Mouse (Mus musculus) kidney, embryonic 16.5 days (tissue): ENCODE measurements at regions not wholly inside any gene's neighbourhood (a gene's known extent, or its start where the extent isn't known, plus 50 kb on each side); places are given as distances from the start of the nearest gene placed in this dataset.

ENCODE experiments used
- ATAC-seq: fragments of 200-750 bp; cut with Nextera tagmentation; 2 replicates; pipeline ENCODE4 v1.8.0; 2017; ENCODE audit warnings: moderate TSS enrichment; ENCODE audit not compliant: low FRiP score, low TSS enrichment
- H3K27ac ChIP-seq: fragments of 300-500 bp; sonication (generic); 2 replicates; pipeline ENCODE4 v1.5.1; 2014; ENCODE audit warnings: low read length
- H3K27me3 ChIP-seq: fragments of 300-500 bp; sonication (generic); 2 replicates; pipeline ENCODE4 v1.6.1; 2014; ENCODE audit warnings: low read length, control low read depth, mixed read lengths; ENCODE audit not compliant: insufficient read depth
- H3K36me3 ChIP-seq: fragments of 300-500 bp; sonication (generic); 2 replicates; pipeline ENCODE4 v1.6.1; 2014; ENCODE audit warnings: low read length, control low read depth, mixed read lengths; ENCODE audit not compliant: insufficient read depth
- H3K4me1 ChIP-seq: fragments of 300-500 bp; sonication (generic); 2 replicates; pipeline ENCODE4 v1.6.1; 2014; ENCODE audit warnings: low read length, control low read depth, mixed read lengths; ENCODE audit not compliant: insufficient read depth
- H3K4me2 ChIP-seq: fragments of 300-500 bp; sonication (generic); replicated peaks from 2 replicates; pipeline ENCODE4 v1.6.1; 2014; ENCODE audit warnings: low read depth, low read length
- H3K4me3 ChIP-seq: fragments of 300-500 bp; sonication (generic); 2 replicates; pipeline ENCODE4 v1.5.1; 2014; ENCODE audit warnings: mild to moderate bottlenecking, low read length
- H3K9ac ChIP-seq: fragments of 300-500 bp; sonication (generic); replicated peaks from 2 replicates; pipeline ENCODE4 v1.6.1; 2014; ENCODE audit warnings: low read length
- H3K9me3 ChIP-seq: fragments of 300-500 bp; sonication (generic); 2 replicates; pipeline ENCODE4 v1.6.1; 2016; ENCODE audit warnings: low read length, control low read depth
- WGBS: fragments of 180-500 bp; shearing (Covaris S2); extraction: QIAGEN DNeasy Blood & Tissue Kit; methylation state at CpG from one replicate; pipeline ENCODE4 v1.1.7; 2014; 5-methylcytosine and 5-hydroxymethylcytosine counted together

DNA sequence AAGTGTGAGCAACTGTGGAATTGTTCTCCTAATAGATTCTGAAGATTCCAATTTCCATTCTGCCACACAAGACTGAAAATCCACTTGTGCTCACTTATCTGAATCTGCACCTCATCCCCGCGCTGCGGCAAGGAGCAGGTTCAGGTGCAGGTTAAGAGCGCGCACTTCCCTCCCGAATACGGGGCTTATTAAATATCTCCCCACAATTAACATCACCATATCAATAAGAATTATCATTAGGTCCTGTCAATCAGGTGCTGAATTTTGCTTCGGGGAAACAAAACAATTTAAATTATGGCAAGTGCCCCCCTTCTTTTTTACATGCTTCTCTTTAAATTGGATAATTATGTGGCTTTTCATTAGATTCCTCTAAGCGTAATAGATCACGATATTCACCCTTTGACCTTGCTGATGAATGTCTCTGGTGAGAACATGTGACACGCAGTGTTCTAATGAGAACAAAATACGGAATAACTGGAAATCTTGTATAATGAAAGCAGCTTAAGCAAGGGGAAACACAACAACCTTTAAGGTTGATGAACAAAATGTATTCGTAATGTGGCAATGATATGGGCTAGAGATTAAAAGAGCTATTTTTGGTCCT is 151.7 kb downstream of the Snx10 start:
- Histone ChIP-seq H3K9me3 (no peaks in the 10 kb centered on the region), H3K36me3 (no peaks in the 10 kb centered on the region), H3K4me3 (no peak overlapping the region), H3K27ac (no peak overlapping the region), H3K9ac (no peak overlapping the region), H3K4me1 (no peaks in the 10 kb centered on the region), H3K4me2 (no peak overlapping the region), H3K27me3 (no peaks in the 10 kb centered on the region)
- 87% methylated on average over 13 of the region's 13 CpGs for WGBS
- ATAC-seq = no peak

DNA sequence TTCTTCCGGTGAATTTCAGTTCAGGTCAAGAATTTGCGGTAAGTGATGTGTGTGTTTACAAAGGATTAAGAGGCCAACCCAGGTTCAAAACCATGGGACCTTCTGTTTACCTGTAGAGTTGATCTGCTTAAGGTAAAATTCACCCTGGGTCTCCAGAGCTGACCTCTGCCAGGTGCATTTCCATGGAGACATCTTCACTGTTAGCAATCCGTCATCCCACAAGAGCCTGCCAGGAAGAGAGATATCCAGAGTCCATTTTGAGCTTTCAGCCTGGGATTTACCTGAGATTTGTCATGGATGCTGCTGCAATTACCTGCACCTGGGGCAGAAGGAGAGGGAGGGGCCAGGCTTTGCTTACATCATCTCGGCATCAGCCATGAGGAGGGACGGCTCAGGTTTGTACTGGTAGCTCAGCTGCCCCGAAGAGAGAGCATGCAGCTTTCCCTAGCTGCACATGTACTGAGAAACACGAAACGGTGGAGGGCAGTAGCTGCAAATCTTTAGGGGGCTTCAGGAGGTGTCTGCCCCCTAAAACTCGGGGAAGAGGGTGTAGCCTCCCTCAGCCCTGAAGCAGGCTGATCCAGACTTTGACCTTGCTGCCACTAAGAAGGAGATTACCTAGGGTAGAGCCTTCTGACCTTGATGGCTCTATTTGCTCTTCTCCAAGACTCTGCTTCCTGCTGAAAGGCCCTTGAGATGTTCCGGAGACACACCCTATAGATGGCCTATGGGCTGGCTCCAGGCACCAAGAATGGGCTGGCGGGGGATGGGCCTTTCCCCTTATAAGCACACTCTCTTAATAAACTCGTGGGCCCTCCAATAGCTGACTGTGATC is 153.7 kb downstream of the Snx10 start:
- H3K36me3 ChIP-seq = no peaks in the 10 kb centered on the region
- no peak overlapping the region for H3K4me3 ChIP-seq
- no peak overlapping the region for H3K9ac ChIP-seq
- H3K27me3 ChIP-seq = no peaks in the 10 kb centered on the region
- no peak overlapping the region for H3K4me2 ChIP-seq
- H3K4me1 ChIP-seq = peaks cover 5% of the 10 kb centered on the region; the same call in 1 of the 2 replicates
- ATAC-seq = no peak
- 81% methylated on average over 12 of the region's 12 CpGs for WGBS
- H3K27ac ChIP-seq = no peak overlapping the region
- no peaks in the 10 kb centered on the region for H3K9me3 ChIP-seq

DNA sequence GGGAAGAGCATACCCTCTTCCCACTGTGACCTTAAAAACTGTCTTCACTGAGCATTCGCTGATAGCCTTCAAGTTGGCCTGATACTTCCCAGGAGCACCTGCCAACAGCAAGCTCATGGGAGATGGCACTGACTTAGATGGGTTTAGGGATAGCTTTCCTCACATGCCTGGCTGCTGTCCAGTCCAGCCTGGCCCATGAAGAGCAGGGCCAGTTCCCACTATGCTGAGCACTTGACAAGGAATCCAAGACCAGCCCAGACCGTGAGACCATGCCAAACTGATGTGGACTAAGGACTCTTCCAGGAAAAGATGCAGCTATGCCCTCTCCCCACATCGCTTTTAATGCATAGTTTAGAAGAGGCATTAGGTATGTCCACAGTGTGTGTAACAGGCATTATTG is 155.0 kb downstream of the Snx10 start:
- Histone ChIP-seq H3K27ac (no peak overlapping the region), H3K4me1 (peaks cover 5% of the 10 kb centered on the region; the same call in 1 of the 2 replicates), H3K36me3 (no peaks in the 10 kb centered on the region), H3K9ac (no peak overlapping the region), H3K4me3 (no peak overlapping the region), H3K4me2 (no peak overlapping the region), H3K27me3 (no peaks in the 10 kb centered on the region), H3K9me3 (no peaks in the 10 kb centered on the region)
- ATAC-seq = no peak
- 82% methylated on average over 3 of the region's 3 CpGs for WGBS

DNA sequence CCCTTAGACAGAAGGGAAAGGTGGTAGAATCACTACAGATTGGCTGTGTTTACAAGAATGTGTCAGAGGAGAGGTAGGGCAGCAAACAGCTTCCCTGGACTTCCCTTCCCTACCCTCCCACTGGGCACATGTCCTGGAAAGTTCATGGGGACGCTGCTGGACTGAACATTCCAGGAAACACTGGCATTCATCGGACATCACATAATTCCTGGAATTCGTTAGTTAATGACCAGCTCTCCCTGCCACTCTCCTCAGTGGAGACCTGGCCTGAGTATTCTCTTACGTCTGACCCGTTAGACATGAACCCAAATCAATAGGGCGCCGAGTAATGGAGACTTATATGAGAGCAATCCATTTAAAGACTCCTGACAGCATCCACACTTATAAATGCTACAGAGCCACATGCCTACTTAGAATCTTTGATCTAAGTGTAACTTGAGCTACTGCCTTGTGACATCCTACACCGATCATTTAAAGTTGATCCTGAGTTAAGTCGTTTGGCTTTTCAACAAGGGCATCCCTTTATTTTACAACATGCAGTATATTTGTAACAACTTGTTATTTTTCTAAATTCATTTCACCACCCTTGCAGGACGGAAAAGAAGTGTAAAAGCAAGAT is 156.6 kb downstream of the Snx10 start:
- Histone ChIP-seq H3K36me3 (no peaks in the 10 kb centered on the region), H3K4me2 (no peak overlapping the region), H3K9ac (no peak overlapping the region), H3K4me1 (peaks cover 10% of the 10 kb centered on the region; the same call in 1 of the 2 replicates), H3K4me3 (no peak overlapping the region), H3K9me3 (no peaks in the 10 kb centered on the region), H3K27ac (no peak overlapping the region), H3K27me3 (no peaks in the 10 kb centered on the region)
- ATAC-seq = no peak; the same call in 1 of the 2 replicates
- 14% methylated on average over 10 of the region's 10 CpGs for WGBS

DNA sequence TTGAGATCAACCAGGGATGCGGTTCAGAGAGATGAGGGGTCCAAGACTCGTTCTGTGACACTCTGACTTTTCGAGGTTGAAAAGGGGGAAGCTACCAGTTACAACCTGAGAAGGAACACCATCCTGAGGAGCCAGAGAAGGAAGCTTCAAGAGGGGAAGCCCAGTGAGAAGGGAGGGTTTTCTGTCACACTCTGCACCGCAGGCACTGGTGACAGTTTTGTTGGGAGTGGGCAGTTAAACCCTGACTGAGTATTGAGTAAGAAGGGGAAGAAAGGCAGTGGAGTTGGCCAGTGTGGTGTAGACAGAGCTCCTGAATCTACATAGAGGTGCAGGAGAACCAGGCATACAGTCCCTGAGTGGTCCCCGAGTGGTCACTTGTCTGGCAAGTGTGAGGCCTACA is 159.4 kb downstream of the Snx10 start:
- WGBS = 88% methylated on average over 5 of the region's 5 CpGs
- Histone ChIP-seq H3K4me3 (no peak overlapping the region), H3K36me3 (no peaks in the 10 kb centered on the region), H3K27me3 (no peaks in the 10 kb centered on the region), H3K4me1 (peaks cover 10% of the 10 kb centered on the region; the same call in 1 of the 2 replicates), H3K9me3 (no peaks in the 10 kb centered on the region), H3K27ac (no peak overlapping the region), H3K9ac (no peak overlapping the region), H3K4me2 (no peak overlapping the region)
- ATAC-seq = no peak

DNA sequence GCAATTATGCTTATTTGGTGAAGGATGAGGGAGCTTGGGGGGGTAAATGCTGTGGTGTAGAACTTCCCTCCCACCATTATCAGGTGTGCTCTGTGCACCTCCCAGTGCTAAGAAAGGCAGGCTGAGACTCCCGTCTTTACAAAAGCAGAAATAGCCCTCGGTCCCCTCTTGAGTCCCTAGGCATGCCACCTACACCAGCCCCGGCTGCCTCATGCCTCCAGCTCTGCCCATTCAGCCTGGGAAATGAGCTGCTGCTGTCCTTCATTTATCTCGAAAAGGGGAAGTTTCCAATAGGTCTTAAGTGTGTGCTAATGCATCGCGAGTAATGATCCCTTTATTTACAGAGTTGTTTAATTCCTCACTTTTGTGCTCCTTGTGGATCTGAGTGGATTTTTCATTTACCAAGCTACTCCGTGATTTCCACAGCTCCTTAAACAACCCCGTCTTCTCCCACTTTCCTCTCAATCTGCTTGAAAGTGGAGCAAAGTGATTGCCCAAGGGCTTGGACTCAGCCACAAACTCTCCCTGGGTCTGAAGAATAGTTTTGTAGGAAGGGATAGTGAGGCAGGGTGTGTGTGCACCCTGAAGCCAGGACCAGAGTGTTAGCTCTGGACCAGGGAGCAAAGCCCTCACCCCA is 162.1 kb downstream of the Snx10 start:
- ATAC-seq = no peak
- H3K27me3 ChIP-seq = no peaks in the 10 kb centered on the region
- H3K4me1 ChIP-seq = peaks cover 10% of the 10 kb centered on the region; the same call in 1 of the 2 replicates
- H3K4me3 ChIP-seq = no peak overlapping the region
- H3K27ac ChIP-seq = no peak overlapping the region
- H3K36me3 ChIP-seq = no peaks in the 10 kb centered on the region
- H3K9ac ChIP-seq = no peak overlapping the region
- H3K4me2 ChIP-seq = no peak overlapping the region
- 71% methylated on average over 8 of the region's 8 CpGs for WGBS
- no peaks in the 10 kb centered on the region for H3K9me3 ChIP-seq

DNA sequence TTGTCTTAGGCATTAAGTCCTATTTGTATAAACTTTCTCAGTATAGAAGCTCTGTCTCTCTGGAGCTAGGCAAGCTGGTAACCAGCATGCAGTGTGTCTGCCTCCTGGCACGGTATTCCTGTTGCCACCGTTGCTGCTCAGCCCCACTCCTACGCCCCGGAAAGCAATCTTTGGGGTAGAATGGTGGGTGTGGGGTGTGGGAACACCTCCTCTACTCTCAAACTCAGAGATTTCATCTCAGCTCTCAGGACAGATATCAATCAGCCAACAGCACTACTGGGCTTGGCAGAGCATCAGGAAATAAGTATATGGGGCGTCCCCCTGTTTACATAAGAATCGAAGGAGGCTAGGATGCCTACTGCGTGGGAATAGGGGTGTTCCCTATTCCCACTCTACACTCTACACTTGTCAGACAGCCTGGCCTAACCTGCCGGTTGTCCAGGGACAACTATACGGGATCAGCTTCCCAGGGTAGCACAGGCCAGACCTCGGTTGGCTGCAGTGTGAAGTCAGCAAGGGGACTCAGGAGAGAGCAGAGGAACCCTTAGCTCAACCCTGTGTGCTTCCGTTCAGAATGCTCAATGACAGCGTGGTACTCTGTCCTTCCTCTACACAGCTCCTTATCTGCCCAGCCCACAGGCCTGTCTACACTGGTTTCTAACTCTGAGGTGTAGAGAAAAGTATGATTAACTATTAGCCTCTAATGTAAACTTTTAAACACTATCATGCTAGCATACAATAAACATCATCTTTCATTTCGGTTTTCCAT is 167.3 kb downstream of the Snx10 start:
- Histone ChIP-seq H3K27me3 (no peaks in the 10 kb centered on the region), H3K4me1 (no peaks in the 10 kb centered on the region), H3K36me3 (no peaks in the 10 kb centered on the region), H3K9ac (no peak overlapping the region), H3K27ac (no peak overlapping the region), H3K4me3 (no peak overlapping the region), H3K4me2 (no peak overlapping the region), H3K9me3 (no peaks in the 10 kb centered on the region)
- 76% methylated on average over 13 of the region's 13 CpGs for WGBS
- ATAC-seq = no peak

DNA sequence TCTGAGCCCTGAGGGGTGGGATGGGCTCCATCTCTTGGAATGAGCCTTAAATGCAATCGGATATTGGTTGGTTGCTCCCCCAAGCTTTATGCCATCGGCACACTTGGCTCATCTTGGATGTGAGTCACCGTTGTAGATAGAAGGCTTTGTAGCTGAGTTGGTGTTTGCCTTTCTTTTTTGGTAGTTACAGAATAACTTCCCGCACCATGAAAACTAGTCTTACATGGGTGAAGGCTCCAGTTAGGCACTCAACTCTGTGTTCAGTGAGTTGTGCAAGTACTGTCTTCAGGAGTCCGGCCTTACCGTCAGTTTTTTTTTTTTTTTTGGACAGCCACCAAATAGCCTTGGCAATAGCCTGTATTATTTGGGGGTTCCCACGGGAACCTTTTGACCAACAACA is 170.3 kb downstream of the Snx10 start:
- Histone ChIP-seq H3K4me2 (no peak overlapping the region), H3K27me3 (no peaks in the 10 kb centered on the region), H3K27ac (no peak overlapping the region), H3K9me3 (no peaks in the 10 kb centered on the region), H3K36me3 (no peaks in the 10 kb centered on the region), H3K9ac (no peak overlapping the region), H3K4me3 (no peak overlapping the region), H3K4me1 (no peaks in the 10 kb centered on the region)
- ATAC-seq = no peak
- 89% methylated on average over 7 of the region's 7 CpGs for WGBS

DNA sequence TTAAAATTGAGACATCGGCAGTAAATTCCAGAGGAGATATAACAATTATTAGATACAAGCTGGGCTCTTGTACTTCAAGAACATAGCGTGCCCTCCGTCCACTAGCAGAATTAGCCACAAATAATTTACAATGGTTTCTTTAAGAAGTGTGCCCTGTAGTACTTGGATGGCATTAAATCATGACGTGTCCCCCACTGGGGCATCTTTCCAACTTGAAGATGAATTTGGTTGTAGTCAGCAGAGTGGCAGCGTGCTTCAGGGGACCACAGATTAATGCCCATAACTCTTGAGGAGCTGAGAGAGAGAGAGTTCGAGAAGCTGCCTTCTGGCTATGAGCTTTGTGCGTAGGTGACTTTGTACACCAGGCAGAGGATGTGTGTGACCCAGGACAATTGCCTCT is 172.7 kb downstream of the Snx10 start:
- no peak overlapping the region for H3K4me3 ChIP-seq
- ATAC-seq = no peak
- 68% methylated on average over 7 of the region's 7 CpGs for WGBS

More for the DNA sequence above, 172.7 kb downstream of the Snx10 start:
- Histone ChIP-seq H3K36me3 (no peaks in the 10 kb centered on the region), H3K4me1 (no peaks in the 10 kb centered on the region), H3K27ac (no peak overlapping the region), H3K27me3 (no peaks in the 10 kb centered on the region), H3K9ac (no peak overlapping the region), H3K4me2 (no peak overlapping the region), H3K9me3 (no peaks in the 10 kb centered on the region)
